Mouse (Mus musculus): ENCODE data around the gene Slc13a4. TPM values are rescaled to one million over a fixed set of nuclear protein-coding genes. Genes with fewer than 3 reads are reported as not detected.

Slc13a4 gene
- polyA plus RNA-seq, 1 experiment from 2014 or later: 3.1 TPM

DNA sequence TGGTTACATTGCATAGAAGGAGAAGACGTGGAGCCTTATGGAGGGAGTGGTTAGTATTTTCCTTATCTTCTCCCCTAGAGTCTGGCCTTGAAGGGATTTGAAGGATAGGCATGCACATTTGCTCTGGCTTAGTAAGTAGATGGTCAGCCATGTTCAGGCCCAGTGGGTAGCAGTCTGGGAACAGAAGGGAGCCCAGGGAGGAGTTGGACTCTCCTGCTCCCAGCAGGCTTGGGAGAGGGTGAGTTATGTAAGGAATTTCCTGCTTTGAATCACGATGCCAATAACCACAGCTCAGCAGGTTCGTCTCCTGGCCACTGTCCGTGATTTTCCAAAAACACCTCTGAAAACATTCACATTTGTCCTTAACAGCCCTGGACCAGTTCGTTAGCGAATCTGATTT, 22.9 kb upstream of the Slc13a4 start:
- H3K36me3 ChIP-seq: no peaks in the 10 kb centered on the region

DNA sequence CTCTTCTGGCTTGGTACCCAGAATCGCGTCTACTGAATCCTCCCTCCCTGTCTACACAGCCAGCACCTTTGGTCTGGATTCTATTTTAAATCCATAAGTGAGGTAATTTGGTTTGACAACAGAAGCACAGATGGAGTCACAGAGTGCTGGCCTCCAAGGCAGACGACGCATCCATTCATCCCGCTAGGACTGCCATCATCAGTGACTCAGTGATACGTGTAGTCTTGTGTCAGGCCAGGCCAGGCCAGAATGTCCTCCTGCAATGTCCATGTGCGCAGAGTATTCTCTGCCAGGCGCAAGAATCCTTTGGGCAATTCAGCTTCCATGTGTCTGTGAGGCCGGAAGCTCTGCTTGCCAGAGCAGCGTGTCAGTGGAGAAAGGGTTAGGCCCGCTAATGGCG, 22.0 kb upstream of the Slc13a4 start:
- Histone ChIP-seq H3K4me2 (replicated peaks) (no peak overlapping the region), H3K27ac (replicated peaks) (no peak overlapping the region), H3K9me3 (no peaks in the 10 kb centered on the region), H3K9ac (replicated peaks) (no peak overlapping the region), H3K27me3 (no peaks in the 10 kb centered on the region), H3K4me3 (no peak overlapping the region), H3K36me3 (no peaks in the 10 kb centered on the region), H3K4me1 (no peaks in the 10 kb centered on the region)
- no peak for ATAC-seq (replicated peaks)
- WGBS: 96% methylated on average over 12 of the region's 12 CpGs

More for the DNA sequence above, 22.9 kb upstream of the Slc13a4 start:
- Histone ChIP-seq H3K9ac (replicated peaks) (no peak overlapping the region), H3K4me2 (replicated peaks) (no peak overlapping the region), H3K4me1 (no peaks in the 10 kb centered on the region), H3K27me3 (no peaks in the 10 kb centered on the region), H3K4me3 (no peak overlapping the region), H3K9me3 (no peaks in the 10 kb centered on the region), H3K27ac (replicated peaks) (no peak overlapping the region)
- WGBS: 57% methylated on average over 6 of the region's 6 CpGs
- no peak for ATAC-seq (replicated peaks)

DNA sequence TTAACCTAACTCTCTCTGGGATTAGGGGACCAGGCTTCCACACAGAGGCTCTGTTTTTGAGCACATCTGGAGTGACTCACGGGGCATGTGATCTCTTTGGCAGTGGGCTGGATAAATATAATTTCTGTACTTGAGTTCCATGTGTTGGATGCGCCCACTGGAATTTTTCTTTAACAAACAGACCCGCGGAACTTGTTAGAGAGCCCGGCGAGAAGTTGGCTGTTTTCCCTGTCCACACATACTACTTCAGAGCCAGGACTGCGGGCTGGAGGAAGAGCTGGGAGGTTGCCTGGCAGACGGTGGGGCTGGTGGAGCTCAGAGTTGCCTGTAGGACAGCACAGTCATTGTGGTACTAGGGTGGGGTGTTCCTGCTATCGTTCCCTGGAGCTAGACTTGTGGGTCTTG, 18.2 kb upstream of the Slc13a4 start, which contains the start of gene Fam180a:
Gene Fam180a (minus strand): TSS at position 31 of the 405 bp plus-strand sequence.
- H3K36me3 ChIP-seq: no peaks in the 10 kb centered on the region
- H3K9ac ChIP-seq (replicated peaks): no peak within 1 kb of the TSS
- no peak for ATAC-seq (replicated peaks)
- no peaks in the 10 kb centered on the region for H3K4me1 ChIP-seq
- H3K9me3 ChIP-seq: no peaks in the 10 kb centered on the region
- no peak within 1 kb of the TSS for H3K4me3 ChIP-seq
- WGBS: 78% methylated on average over 9 of the region's 9 CpGs
- no peaks in the 10 kb centered on the region for H3K27me3 ChIP-seq
- no peak within 1 kb of the TSS for H3K4me2 ChIP-seq (replicated peaks)
- H3K27ac ChIP-seq (replicated peaks): no peak within 1 kb of the TSS

DNA sequence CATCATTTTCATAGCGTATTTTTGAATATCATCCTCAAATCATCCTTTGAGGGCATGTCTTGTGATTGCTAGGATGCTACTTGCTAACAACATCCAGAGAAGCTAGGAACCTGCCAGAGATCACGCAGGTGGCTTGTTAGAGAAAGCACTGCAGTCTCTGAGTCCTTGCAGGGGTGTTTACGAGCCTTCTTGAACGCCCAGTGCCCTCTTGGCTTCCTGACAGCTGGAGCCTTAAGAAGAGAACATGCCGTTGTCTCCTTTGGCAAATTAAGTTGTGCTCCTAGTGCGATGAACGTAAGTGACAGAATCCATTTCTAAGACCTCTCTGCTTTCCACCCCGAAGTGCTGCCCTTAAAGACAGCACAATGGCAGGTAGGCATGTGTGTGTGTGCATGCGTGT, 16.4 kb upstream of the Slc13a4 start:
- no peak overlapping the region for H3K4me2 ChIP-seq (replicated peaks)
- H3K9me3 ChIP-seq: no peaks in the 10 kb centered on the region
- 81% methylated on average over 9 of the region's 9 CpGs for WGBS
- no peak overlapping the region for H3K9ac ChIP-seq (replicated peaks)
- ATAC-seq (replicated peaks): no peak
- no peaks in the 10 kb centered on the region for H3K36me3 ChIP-seq
- H3K4me1 ChIP-seq: no peaks in the 10 kb centered on the region
- no peak overlapping the region for H3K4me3 ChIP-seq
- H3K27ac ChIP-seq (replicated peaks): no peak overlapping the region
- no peaks in the 10 kb centered on the region for H3K27me3 ChIP-seq

DNA sequence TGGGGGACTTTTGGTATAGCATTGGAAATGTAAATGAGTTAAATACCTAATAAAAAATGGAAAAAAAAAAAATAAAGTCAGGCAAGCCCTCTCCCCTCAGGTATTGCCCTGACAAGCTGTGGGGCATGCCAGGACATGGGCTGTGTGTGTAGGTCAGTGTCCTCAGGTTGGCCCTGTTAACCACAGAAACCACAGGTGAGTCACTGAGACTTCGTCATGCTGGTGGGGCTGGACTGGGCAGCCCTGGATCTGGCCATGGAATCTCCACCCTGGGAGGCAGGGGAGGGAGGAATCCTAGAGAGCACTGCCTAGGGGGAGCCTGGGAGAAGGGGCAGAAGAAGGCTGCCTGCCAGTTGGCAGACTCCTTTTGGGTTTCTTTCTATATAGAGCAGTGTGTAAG, 15.1 kb upstream of the Slc13a4 start:
- no peak overlapping the region for H3K27ac ChIP-seq (replicated peaks)
- no peaks in the 10 kb centered on the region for H3K36me3 ChIP-seq
- 47% methylated on average over 1 of the region's 1 CpGs for WGBS
- H3K4me2 ChIP-seq (replicated peaks): no peak overlapping the region
- H3K9me3 ChIP-seq: no peaks in the 10 kb centered on the region
- no peaks in the 10 kb centered on the region for H3K4me1 ChIP-seq
- no peak for ATAC-seq (replicated peaks)
- no peaks in the 10 kb centered on the region for H3K27me3 ChIP-seq
- no peak overlapping the region for H3K4me3 ChIP-seq
- H3K9ac ChIP-seq (replicated peaks): no peak overlapping the region

DNA sequence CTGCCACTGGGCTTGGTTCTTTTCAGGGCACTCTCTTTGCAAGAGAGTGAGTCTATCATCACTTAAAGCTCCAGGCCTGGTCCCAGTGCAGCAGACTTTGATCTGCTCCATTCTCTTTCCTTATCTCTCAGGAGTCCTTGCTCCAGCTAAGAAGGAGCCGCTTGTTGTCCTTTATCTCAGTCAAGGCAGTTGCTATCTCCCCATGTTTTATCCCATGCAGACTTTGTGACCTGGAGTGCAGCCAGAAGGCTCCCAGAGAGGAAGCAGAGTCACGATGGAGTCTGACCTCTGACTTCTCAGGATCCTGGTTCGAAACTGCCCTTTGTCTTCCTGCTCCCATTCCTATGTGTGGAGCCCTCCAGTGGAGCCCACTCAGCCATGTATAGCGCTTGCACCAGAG, 13.2 kb upstream of the Slc13a4 start:
- ATAC-seq (replicated peaks): no peak
- Histone ChIP-seq H3K4me3 (no peak overlapping the region), H3K4me1 (no peaks in the 10 kb centered on the region), H3K36me3 (no peaks in the 10 kb centered on the region), H3K9ac (replicated peaks) (no peak overlapping the region), H3K27me3 (no peaks in the 10 kb centered on the region), H3K27ac (replicated peaks) (no peak overlapping the region), H3K9me3 (no peaks in the 10 kb centered on the region), H3K4me2 (replicated peaks) (no peak overlapping the region)
- 87% methylated on average over 4 of the region's 4 CpGs for WGBS

DNA sequence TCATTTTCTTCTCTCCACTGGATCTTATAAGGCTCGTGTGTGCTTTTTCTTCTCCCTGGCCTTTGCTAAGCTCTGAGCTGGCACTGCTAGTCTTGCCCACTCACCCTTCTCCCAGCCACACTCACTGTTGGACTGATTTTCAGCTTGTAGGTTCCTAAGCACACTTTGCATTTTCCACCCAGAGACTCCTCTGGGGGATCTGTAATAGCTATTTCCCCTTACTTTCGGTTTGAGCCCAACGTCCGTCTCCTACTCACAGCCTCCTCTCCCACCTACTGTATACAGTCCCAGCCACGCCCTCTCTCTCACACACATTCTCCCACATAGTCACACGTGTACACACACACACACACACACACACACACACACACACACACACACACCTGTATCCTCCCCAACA, 11.9 kb upstream of the Slc13a4 start:
- no peak overlapping the region for H3K27ac ChIP-seq (replicated peaks)
- no peak overlapping the region for H3K9ac ChIP-seq (replicated peaks)
- 78% methylated on average over 6 of the region's 6 CpGs for WGBS
- no peaks in the 10 kb centered on the region for H3K9me3 ChIP-seq
- H3K4me3 ChIP-seq: no peak overlapping the region
- H3K4me1 ChIP-seq: no peaks in the 10 kb centered on the region
- no peak for ATAC-seq (replicated peaks)
- no peaks in the 10 kb centered on the region for H3K27me3 ChIP-seq
- H3K36me3 ChIP-seq: no peaks in the 10 kb centered on the region
- no peak overlapping the region for H3K4me2 ChIP-seq (replicated peaks)

DNA sequence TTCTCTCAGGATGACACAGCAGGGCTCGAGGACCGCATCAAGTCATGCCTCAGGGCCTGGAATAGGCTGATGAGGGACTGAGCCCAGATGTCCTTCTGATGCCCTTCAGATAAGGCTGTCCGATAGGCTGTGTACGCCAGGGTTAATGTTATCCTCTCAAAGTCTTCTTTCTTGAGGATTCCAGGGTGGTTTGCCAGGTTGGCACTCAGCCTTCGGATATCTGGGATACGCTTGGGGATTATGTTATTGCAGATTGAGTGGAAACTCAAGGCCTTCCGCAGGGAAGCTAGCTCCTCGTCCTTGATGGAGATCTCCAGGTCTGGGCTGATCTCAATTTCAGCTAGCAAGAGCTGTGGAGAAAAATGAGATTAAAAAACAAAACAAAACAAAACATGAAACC, 5.6 kb upstream of the Slc13a4 start:
- no peaks in the 10 kb centered on the region for H3K27me3 ChIP-seq
- H3K27ac ChIP-seq (replicated peaks): no peak overlapping the region
- WGBS: 89% methylated on average over 8 of the region's 8 CpGs
- no peaks in the 10 kb centered on the region for H3K4me1 ChIP-seq
- no peaks in the 10 kb centered on the region for H3K36me3 ChIP-seq
- H3K4me3 ChIP-seq: no peak overlapping the region
- no peak overlapping the region for H3K9ac ChIP-seq (replicated peaks)
- no peak overlapping the region for H3K4me2 ChIP-seq (replicated peaks)
- ATAC-seq (replicated peaks): no peak
- no peaks in the 10 kb centered on the region for H3K9me3 ChIP-seq

DNA sequence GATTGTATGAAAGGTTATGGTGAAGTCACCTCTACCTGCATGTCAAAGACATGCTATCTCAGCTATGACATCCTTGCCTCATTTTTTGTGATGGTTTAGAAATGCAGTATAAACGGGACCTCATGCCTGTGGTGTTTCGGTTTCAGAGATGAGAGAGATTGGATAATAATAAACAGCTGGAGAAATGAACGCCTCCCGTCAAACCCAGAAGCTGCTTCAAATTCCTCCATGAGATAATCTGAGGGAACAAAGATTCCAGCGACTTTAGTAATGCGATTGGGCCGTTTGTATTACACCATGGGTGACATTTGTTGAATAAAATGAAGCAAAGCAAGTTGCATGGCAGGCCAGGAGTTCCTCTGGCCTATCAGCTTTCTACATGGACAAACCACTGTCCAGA, 1.5 kb upstream of the Slc13a4 start:
- Histone ChIP-seq H3K27me3 (no peaks in the 10 kb centered on the region), H3K4me3 (no peak overlapping the region), H3K27ac (replicated peaks) (no peak overlapping the region), H3K9me3 (no peaks in the 10 kb centered on the region), H3K4me2 (replicated peaks) (no peak overlapping the region), H3K36me3 (no peaks in the 10 kb centered on the region), H3K4me1 (no peaks in the 10 kb centered on the region), H3K9ac (replicated peaks) (no peak overlapping the region)
- ATAC-seq (replicated peaks): no peak
- WGBS: 79% methylated on average over 7 of the region's 7 CpGs

DNA sequence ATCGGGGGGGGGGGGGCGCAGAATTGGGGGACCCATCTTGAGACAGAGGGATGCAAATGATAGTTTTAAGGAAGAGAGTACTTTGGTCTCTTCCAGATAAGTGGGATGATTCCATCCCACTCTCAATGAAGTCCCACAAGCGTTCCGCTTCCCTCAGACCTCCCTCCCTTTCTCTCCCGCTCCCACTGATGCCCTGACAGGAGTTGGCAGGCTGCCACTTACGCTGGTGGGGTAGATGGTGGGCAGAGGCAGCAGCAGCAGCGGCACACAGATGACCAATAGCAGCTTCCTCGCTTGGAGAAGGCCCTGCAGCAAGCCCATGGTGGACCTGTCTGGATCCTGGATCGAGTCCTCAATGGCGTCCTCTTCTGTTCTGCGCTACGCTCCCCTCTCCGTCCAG, 795 bp downstream of the Slc13a4 start:
- Histone ChIP-seq H3K9ac (replicated peaks) (no peak overlapping the region), H3K27ac (replicated peaks) (no peak overlapping the region), H3K9me3 (no peaks in the 10 kb centered on the region), H3K27me3 (no peaks in the 10 kb centered on the region), H3K4me3 (no peak overlapping the region), H3K36me3 (no peaks in the 10 kb centered on the region), H3K4me2 (replicated peaks) (no peak overlapping the region), H3K4me1 (no peaks in the 10 kb centered on the region)
- 59% methylated on average over 13 of the region's 13 CpGs for WGBS
- ATAC-seq (replicated peaks): peak; percentile 46; the same call in 1 of the 2 replicates

DNA sequence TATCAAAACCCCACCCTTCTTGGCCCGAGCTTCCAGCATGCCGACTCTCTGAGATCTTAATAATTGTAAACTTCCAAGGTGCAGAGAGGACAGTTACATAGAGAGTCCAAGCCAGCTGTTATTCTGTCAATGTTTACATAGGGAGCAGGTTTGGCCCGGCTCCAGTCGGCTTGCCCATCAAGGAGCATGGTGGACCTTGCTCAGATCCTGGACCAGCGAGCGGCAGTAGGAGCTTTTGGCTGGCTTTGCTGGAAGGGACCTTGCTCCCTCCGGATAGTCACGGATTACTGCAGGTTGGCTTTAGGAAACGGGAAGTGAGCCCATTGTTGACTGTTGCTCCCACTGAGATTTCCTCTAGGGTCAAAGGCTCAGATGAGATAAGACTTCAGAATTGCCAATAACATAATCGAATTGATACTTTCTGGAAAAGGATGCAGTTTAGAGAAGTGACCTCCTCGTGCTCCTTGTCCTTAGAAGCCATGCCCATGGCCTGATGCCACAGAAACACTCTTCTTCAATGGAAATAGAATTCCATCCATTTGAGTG, 4.5 kb downstream of the Slc13a4 start:
- no peak for ATAC-seq (replicated peaks)

DNA sequence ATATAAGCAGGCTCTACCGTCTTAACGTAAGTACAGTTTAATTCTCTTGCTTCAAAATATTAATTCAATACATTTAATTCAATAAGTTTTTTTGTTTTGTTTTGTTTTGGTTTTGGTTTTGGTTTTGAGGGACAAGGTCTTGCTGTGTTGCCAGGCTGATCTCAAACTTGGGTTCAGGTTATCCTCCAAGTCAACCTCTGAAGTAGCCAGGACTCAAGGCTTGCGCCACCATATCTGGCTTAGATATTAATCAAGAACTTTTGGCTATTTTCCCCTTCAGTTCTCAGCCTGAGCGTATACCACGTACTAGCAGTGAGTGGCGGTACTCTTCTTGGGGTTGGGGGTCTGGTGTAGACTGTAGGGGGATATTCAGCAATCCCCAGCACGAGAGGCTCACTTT, 5.3 kb downstream of the Slc13a4 start:
- no peak for ATAC-seq (replicated peaks)
- Histone ChIP-seq H3K36me3 (no peaks in the 10 kb centered on the region), H3K9me3 (no peaks in the 10 kb centered on the region), H3K4me3 (no peak overlapping the region), H3K9ac (replicated peaks) (no peak overlapping the region), H3K27ac (replicated peaks) (no peak overlapping the region), H3K4me1 (no peaks in the 10 kb centered on the region), H3K4me2 (replicated peaks) (no peak overlapping the region), H3K27me3 (no peaks in the 10 kb centered on the region)
- WGBS: 92% methylated on average over 7 of the region's 7 CpGs

More for the DNA sequence above, 4.5 kb downstream of the Slc13a4 start:
- no peak overlapping the region for H3K27ac ChIP-seq (replicated peaks)
- no peaks in the 10 kb centered on the region for H3K4me1 ChIP-seq
- no peaks in the 10 kb centered on the region for H3K27me3 ChIP-seq
- no peak overlapping the region for H3K4me3 ChIP-seq
- 89% methylated on average over 11 of the region's 11 CpGs for WGBS
- H3K36me3 ChIP-seq: no peaks in the 10 kb centered on the region
- no peaks in the 10 kb centered on the region for H3K9me3 ChIP-seq
- H3K9ac ChIP-seq (replicated peaks): no peak overlapping the region
- H3K4me2 ChIP-seq (replicated peaks): no peak overlapping the region

DNA sequence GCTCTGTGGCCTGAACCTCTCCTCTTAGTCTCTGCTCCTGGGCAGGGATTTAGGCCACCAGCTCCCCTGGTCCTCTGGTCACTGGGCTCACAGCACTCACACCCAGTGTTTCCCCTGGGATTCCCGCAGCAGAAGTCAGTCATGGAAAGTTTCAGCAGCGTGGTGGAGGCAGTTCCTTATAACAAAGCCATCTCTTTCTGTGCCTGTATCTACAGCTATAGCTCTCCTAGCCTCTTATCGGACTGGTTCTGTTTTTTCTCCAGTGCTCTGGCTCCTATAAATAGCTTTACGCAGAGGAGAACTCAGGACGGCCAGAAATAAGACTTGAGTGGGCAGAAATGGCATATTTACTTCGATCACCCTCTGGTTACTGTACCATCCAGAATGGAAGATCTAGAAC, 9.6 kb downstream of the Slc13a4 start:
- no peaks in the 10 kb centered on the region for H3K9me3 ChIP-seq
- peaks cover 6% of the 10 kb centered on the region; the same call in 1 of the 2 replicates for H3K4me1 ChIP-seq
- 94% methylated on average over 6 of the region's 6 CpGs for WGBS
- no peak overlapping the region for H3K9ac ChIP-seq (replicated peaks)
- no peak overlapping the region for H3K4me3 ChIP-seq
- no peak overlapping the region for H3K27ac ChIP-seq (replicated peaks)
- no peak for ATAC-seq (replicated peaks)
- no peak overlapping the region for H3K4me2 ChIP-seq (replicated peaks)
- H3K27me3 ChIP-seq: no peaks in the 10 kb centered on the region
- no peaks in the 10 kb centered on the region for H3K36me3 ChIP-seq

Measured in forebrain, embryonic 15.5 days (tissue).